Mouse (Mus musculus) olfactory bulb, adult 2 months (tissue): ENCODE measurements around the gene Sema3e.

Experiments
- CTCF ChIP-seq: fragments of 200-500 bp; IDR thresholded peaks from 2 replicates; pipeline ENCODE4 v1.5.1; 2012; ENCODE audit warnings: low read depth, mild to moderate bottlenecking, low read length, moderate library complexity; ENCODE audit not compliant: insufficient read depth
- POLR2A ChIP-seq: fragments of 200-500 bp; IDR thresholded peaks from 2 replicates; pipeline ENCODE4 v1.6.1; 2012; ENCODE audit warnings: mild to moderate bottlenecking, low read depth, low read length, moderate library complexity; ENCODE audit not compliant: insufficient read depth

- TF ChIP-seq CTCF = no peak
- no peak for TF ChIP-seq POLR2A
These were observed 23.6 kb downstream of the Sema3e start for GRCm38 (mm10) chr5:14048660-14049059.
